Mouse (Mus musculus) testis, adult 2 months (tissue): ENCODE data around the gene Prss56. TPM values are rescaled to one million over a fixed set of nuclear protein-coding genes. Genes with fewer than 3 reads are reported as not detected.

Experiments used
- H3K27ac ChIP-seq: fragments of 200-500 bp; 2 replicates; pipeline ENCODE4 v1.5.1; 2012; ENCODE audit warnings: low read depth, low read length; ENCODE audit not compliant: control insufficient read depth, insufficient read depth
- H3K27me3 ChIP-seq: fragments of 200-500 bp; 2 replicates; pipeline ENCODE4 v1.6.1; 2012; ENCODE audit warnings: mild to moderate bottlenecking, low read length, moderate library complexity; ENCODE audit not compliant: control insufficient read depth, insufficient read depth
- H3K36me3 ChIP-seq: fragments of 200-500 bp; 2 replicates; pipeline ENCODE4 v1.6.1; 2012; ENCODE audit warnings: mild to moderate bottlenecking, low read length; ENCODE audit not compliant: control insufficient read depth, insufficient read depth
- H3K4me1 ChIP-seq: fragments of 200-500 bp; 2 replicates; pipeline ENCODE4 v1.6.1; 2012; ENCODE audit warnings: low read length; ENCODE audit not compliant: control insufficient read depth, insufficient read depth
- H3K4me3 ChIP-seq: fragments of 200-500 bp; 2 replicates; pipeline ENCODE4 v1.5.1; 2012; ENCODE audit warnings: low read depth, mild to moderate bottlenecking, low read length, moderate library complexity, mixed read lengths; ENCODE audit not compliant: control insufficient read depth
- CTCF ChIP-seq: fragments of 200-500 bp; IDR thresholded peaks from 2 replicates; pipeline ENCODE4 v1.5.1; 2012; ENCODE audit warnings: low read depth, mild to moderate bottlenecking, inconsistent platforms, low read length, moderate library complexity; ENCODE audit not compliant: control insufficient read depth, insufficient read depth, insufficient replicate concordance
- POLR2A ChIP-seq: fragments of 200-500 bp; IDR thresholded peaks from 2 replicates; pipeline ENCODE4 v1.6.1; 2012; ENCODE audit warnings: low read depth, mild to moderate bottlenecking, inconsistent platforms, low read length, moderate library complexity; ENCODE audit not compliant: control insufficient read depth
- polyA plus RNA-seq: library from polyadenylated mRNA; depleted of rRNA; stranded (reverse); fragments of >200 nt; gene quantifications from 2 replicates; pipeline ENCODE4 v1.2.3, GENCODE M21; 2012

The Prss56 gene
- polyA plus RNA-seq, 1 experiment: 19.1 TPM

- Histone ChIP-seq H3K4me3 (peak overlapping the region; percentile 83), H3K27me3 (peaks cover 2% of the 10 kb centered on the region; the same call in 1 of the 2 replicates), H3K4me1 (peaks cover 23% of the 10 kb centered on the region), H3K36me3 (no peaks in the 10 kb centered on the region), H3K27ac (no peak overlapping the region)
- TF ChIP-seq CTCF (no peak), POLR2A (no peak)
Observed at GRCm38 (mm10) chr1:87154501-87155120, 28.5 kb upstream of the Prss56 start.

GRCm38 (mm10) chr1:87155531-87156198 is 27.4 kb upstream of the Prss56 start:
- Histone ChIP-seq H3K27ac (no peak overlapping the region), H3K27me3 (peaks cover 2% of the 10 kb centered on the region; the same call in 1 of the 2 replicates), H3K36me3 (no peaks in the 10 kb centered on the region), H3K4me1 (peaks cover 20% of the 10 kb centered on the region), H3K4me3 (peak overlapping the region; percentile 11; the same call in 1 of the 2 replicates)
- TF ChIP-seq POLR2A: no peak
- TF ChIP-seq CTCF: no peak

GRCm38 (mm10) chr1:87156199-87156587 is 26.9 kb upstream of the Prss56 start, which contains the start of gene Ecel1:
Gene Ecel1 (minus strand): TSS chr1:87156521.
- no peak for TF ChIP-seq CTCF
- TF ChIP-seq POLR2A: no peak

GRCm38 (mm10) chr1:87159396-87159795 is 23.7 kb upstream of the Prss56 start:
- H3K4me1 ChIP-seq: peaks cover 12% of the 10 kb centered on the region
- H3K27me3 ChIP-seq: peaks cover 2% of the 10 kb centered on the region; the same call in 1 of the 2 replicates
- TF ChIP-seq CTCF: no peak
- no peak for TF ChIP-seq POLR2A
- no peak overlapping the region for H3K27ac ChIP-seq
- no peaks in the 10 kb centered on the region for H3K36me3 ChIP-seq
- H3K4me3 ChIP-seq: no peak overlapping the region

More at GRCm38 (mm10) chr1:87156199-87156587, 26.9 kb upstream of the Prss56 start, which contains the start of gene Ecel1:
- peaks cover 2% of the 10 kb centered on the region; the same call in 1 of the 2 replicates for H3K27me3 ChIP-seq
- no peaks in the 10 kb centered on the region for H3K36me3 ChIP-seq
- peaks cover 20% of the 10 kb centered on the region for H3K4me1 ChIP-seq
- H3K4me3 ChIP-seq: peak within 1 kb of the TSS; percentile 11; the same call in 1 of the 2 replicates
- H3K27ac ChIP-seq: no peak within 1 kb of the TSS

GRCm38 (mm10) chr1:87164164-87164795 is 18.8 kb upstream of the Prss56 start:
- no peak overlapping the region for H3K4me3 ChIP-seq
- H3K27me3 ChIP-seq: no peaks in the 10 kb centered on the region
- no peak overlapping the region for H3K27ac ChIP-seq
- no peaks in the 10 kb centered on the region for H3K36me3 ChIP-seq
- H3K4me1 ChIP-seq: no peaks in the 10 kb centered on the region
- TF ChIP-seq POLR2A: no peak

GRCm38 (mm10) chr1:87164796-87165184 is 18.3 kb upstream of the Prss56 start:
- no peaks in the 10 kb centered on the region for H3K27me3 ChIP-seq

GRCm38 (mm10) chr1:87170458-87170857 is 12.7 kb upstream of the Prss56 start:
- peaks cover 8% of the 10 kb centered on the region; the same call in 1 of the 2 replicates for H3K4me1 ChIP-seq
- H3K4me3 ChIP-seq: no peak overlapping the region
- H3K36me3 ChIP-seq: no peaks in the 10 kb centered on the region
- no peaks in the 10 kb centered on the region for H3K27me3 ChIP-seq
- no peak overlapping the region for H3K27ac ChIP-seq
- TF ChIP-seq CTCF (no peak), POLR2A (no peak)

More at GRCm38 (mm10) chr1:87164796-87165184, 18.3 kb upstream of the Prss56 start:
- no peaks in the 10 kb centered on the region for H3K36me3 ChIP-seq
- no peak for TF ChIP-seq CTCF
- TF ChIP-seq POLR2A: no peak
- 0 out of 2 replicates have a peak, but pooled peaks cover under 1% of the 10 kb centered on the region for H3K4me1 ChIP-seq
- no peak overlapping the region for H3K4me3 ChIP-seq
- H3K27ac ChIP-seq: no peak overlapping the region
